Mouse (Mus musculus) neural tube, embryonic 10.5 days (tissue): ENCODE data around the gene 1500011B03Rik.
"Not testable (repeated sequence)": the region's sequence is repeated elsewhere in the genome, so short reads cannot be mapped to it uniquely, and the experiment has no call there.

Experiments used
- DNase-seq: peaks from one replicate; pipeline ENCODE4 v3.0.0-alpha.2; 2017; ENCODE audit warnings: low spot score; ENCODE audit errors: extremely low spot score

1500011B03Rik gene

GRCm38 (mm10) chr5:114822796-114823688 lies at the start of gene 1500011B03Rik:
Gene 1500011B03Rik, minus strand, starts transcription at chr5:114823468.
- peak; percentile 93 for DNase-seq

DNA sequence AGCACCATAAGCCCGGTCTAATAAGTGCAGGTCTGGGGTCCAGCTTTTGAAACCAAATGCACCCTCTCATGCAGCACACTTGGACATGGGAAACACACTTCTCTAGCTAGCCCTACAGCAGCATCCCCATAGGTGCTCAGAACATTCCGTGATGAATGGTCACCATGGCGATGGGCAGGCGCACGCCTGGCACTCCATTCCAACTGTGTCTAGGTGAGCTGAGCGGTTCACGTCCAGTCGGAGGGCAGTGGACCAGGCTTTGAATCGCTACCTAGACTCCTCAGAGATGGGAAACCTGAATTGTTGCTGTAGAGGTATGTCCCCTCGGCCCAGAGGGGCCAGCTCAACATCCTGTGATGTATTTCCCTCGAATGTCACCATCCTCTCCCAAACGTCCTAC lies 42.0 kb upstream of the 1500011B03Rik start:
- no peak for DNase-seq

- no peak for DNase-seq
These were observed 41.5 kb upstream of the 1500011B03Rik start for GRCm38 (mm10) chr5:114864813-114865212.

- no peak for DNase-seq
These were observed 38.5 kb upstream of the 1500011B03Rik start for GRCm38 (mm10) chr5:114861730-114862129.

- DNase-seq = peak; percentile 82
These were observed 36.0 kb upstream of the 1500011B03Rik start for GRCm38 (mm10) chr5:114859253-114859652.

DNA sequence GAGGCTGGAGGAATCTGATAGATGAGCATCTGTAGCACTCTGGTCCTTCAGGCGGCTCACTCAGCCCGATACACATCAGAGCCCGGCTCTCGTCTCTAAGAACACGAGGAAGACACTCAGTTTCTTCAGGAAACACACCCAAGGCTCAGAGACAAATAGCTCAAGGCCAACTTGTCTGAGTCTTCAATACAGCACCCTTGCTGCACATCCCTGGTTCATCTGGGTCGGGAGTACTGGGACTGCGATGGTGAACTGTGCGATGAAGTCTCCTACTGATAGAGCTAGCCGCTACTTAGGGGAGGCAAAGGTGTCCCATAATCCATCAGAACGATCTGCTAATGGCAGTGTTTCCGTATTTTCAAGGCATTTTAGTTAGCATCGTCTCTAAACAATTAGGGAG lies 35.3 kb upstream of the 1500011B03Rik start, which contains the start of gene Gm9936:
Gene Gm9936, minus strand, starts transcription at position 101 of the 400 bp plus-strand sequence.
- no peak for DNase-seq

- DNase-seq = not testable (repeated sequence)
These were observed 30.1 kb upstream of the 1500011B03Rik start, which contains the start of gene 4930519G04Rik for GRCm38 (mm10) chr5:114853364-114853763. Gene 4930519G04Rik, plus strand, starts transcription at chr5:114853664.

DNA sequence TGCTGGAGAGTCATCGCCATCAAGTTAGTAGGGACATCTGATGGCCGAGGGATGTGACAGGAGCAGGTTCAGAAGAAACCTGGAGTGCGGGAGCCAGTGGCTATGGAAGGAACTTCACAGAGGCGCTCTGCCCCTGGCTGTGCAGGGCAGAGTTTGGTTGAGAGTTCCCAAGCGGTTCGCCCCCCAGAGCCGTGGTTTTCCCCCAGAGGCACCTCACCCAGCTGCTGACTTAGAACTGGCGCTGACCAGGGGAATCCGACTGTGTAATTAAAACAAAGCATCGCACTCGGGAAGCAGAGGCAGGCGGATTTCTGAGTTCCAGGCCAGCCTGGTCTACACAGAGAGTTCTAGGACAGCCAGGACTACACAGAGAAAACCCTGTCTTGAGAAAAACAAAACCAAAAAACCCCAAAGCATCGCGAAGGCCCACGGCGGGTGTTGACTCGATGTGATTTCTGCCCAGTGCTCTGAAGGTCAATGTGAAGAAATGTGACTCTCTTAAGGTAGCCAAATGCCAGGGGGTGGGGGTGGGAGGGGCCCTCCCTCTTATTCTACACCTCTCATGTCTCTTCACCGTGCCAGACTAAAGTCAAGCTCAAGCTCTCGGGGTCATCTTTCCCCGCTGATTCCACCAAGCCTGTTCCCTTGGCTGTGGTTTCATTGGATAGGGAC lies 28.4 kb upstream of the 1500011B03Rik start:
- DNase-seq = no peak

GRCm38 (mm10) chr5:114844371-114844770 lies 21.1 kb upstream of the 1500011B03Rik start:
- DNase-seq = not testable (repeated sequence)

GRCm38 (mm10) chr5:114842674-114843073 lies 19.4 kb upstream of the 1500011B03Rik start:
- DNase-seq = no peak

DNA sequence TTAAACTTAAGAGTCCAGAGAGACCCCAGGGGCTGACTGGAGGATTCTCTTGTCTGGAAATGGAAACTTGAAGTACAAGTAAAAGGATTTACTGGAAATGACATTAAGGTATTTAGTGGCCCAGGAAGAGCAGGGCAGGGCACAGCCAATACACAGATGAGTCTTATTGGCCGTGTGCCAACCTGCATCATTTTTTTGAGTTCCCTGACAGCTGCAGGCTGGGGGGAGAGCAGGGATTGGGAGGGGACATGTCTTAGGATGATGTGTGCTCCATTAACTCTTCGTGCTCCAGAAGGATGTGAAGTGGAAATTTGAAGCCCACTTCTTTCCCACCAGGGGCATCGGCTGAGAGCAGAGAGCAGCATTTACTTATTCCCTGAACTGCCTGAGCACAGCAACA lies 18.9 kb upstream of the 1500011B03Rik start:
- not testable (repeated sequence) for DNase-seq

GRCm38 (mm10) chr5:114840481-114840880 lies 17.2 kb upstream of the 1500011B03Rik start:
- DNase-seq = not testable (repeated sequence)

DNA sequence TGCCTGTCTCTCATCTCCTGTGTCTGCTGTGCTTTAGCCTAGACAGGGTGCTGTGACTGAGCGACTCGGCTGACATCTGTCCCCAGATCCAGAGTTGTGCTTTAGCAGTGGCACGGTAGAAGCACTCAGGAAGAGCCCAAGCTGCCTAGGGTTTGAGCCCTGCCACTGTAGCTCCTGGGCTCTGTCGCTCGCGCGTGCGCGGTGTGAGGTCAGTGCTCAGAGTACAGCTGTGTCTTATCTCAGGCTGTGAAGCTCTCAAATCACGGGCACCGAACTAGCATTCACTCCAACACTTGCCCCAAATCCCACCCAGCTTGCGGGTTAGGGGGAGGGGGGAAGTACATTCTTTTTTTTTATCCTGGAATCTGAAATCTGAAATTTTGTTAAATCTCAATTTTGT lies 13.6 kb upstream of the 1500011B03Rik start:
- no peak for DNase-seq

DNA sequence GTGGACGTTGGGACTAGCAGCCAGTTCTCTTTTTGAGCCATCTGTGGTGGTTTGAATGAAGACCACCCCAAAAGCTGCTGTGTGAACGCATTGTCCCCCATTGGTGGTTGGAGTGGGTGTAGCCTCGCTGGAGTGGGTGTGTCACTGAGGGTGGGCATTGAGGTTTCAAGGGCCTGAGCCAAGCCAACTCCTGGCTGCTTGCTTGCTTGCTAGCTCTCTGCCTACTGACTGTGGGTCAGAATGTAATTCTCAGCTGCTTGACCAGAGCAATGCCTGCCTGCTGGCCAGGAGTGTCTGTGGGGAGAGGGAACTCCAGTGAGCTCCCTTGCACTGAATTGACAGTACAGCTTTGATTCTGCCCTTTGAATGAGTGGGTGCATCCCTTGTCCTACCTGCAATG lies 6.5 kb upstream of the 1500011B03Rik start:
- no peak for DNase-seq

DNA sequence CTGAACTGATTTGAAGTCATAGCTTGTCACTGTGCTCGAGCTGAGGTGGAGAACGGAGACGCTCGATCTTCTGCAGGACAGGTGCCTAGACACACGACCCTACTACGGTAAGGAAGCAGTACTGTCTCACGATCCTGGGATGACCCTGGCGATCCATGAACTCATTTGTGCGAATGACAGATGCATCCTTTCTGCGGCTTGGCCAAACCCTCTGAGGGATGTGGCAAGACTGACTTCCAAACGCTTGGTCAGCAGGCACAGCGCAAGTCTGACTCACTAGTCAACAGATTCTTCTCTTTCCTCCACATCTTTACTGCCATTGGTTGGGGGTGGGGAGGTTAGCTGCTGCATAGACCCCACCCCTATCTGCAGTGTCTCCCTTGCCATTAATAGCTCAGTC lies 4.2 kb upstream of the 1500011B03Rik start:
- DNase-seq = no peak

DNA sequence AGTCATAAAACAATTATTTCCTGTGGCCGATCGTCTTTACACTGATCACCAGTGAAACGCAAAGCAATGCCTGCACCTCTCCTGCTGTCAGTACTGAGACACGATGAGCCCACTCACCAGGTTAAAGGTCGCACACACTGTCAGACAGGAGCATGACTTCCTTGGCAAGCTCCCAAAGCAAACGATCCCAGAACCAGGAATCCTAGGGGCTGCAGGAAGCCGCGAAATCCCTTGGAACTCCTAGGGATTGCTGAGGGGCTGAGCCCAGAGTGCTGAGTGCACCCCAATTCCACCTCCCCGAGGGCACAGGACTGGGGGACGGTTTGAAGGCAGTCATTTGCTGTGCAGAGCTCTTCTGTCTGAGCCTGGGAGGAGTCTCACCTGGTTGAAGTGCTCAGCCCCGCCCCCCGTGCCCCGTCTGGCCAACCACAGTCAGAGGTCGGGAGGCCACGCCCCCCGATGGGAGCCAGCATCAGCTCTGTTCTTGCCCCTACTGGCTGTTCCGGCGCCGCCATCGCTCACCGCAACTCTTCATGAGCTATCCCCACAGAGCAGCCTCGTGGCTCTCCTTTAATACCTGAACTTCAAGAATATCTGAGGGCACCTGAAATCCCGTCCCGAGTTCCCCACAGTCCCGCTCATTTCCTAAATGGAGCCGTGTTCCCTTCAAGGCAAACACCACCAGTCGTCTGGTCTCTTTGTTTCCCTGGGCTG lies 2.9 kb upstream of the 1500011B03Rik start:
- DNase-seq = peak; percentile 86

GRCm38 (mm10) chr5:114824197-114824596 lies 929 bp upstream of the 1500011B03Rik start:
- DNase-seq = peak; percentile 54

GRCm38 (mm10) chr5:114818124-114818523 lies 5.1 kb downstream of the 1500011B03Rik start:
- no peak for DNase-seq

DNA sequence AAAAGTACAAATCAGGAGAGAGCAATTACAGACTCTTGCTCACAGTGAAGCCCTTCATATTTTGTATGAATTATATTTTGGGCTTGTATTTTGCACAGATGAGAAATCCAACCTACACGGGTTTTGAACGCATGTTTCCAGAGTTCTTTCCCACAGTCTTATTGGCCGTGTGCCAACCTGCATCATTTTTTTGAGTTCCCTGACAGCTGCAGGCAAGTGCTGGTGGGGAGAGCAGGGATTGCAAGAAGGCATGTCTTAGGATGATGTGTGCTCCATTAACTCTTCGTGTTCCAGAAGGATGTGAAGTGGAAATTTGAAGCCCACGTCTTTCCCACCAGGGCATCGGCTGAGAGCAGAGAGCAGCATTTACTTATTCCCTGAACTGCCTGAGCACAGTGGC lies 6.7 kb downstream of the 1500011B03Rik start:
- no peak for DNase-seq

GRCm38 (mm10) chr5:114813525-114814181 lies 9.6 kb downstream of the 1500011B03Rik start:
- DNase-seq = peak; percentile 94

GRCm38 (mm10) chr5:114809826-114810225 lies 13.4 kb downstream of the 1500011B03Rik start:
- no peak for DNase-seq
